Mouse (Mus musculus) liver, embryonic 14.5 days (tissue): ENCODE data around the gene Usp12. TPM values are rescaled to one million over a fixed set of nuclear protein-coding genes. Genes with fewer than 3 reads are reported as not detected.

ENCODE experiments used
- ATAC-seq: fragments of 200-750 bp; cut with Nextera tagmentation; 2 replicates; pipeline ENCODE4 v1.8.0; 2017; ENCODE audit warnings: moderate number of reproducible peaks, mild to moderate bottlenecking, moderate library complexity; ENCODE audit not compliant: insufficient read depth
- DNase-seq, 3 experiments: peaks; one replicate each; pipeline ENCODE4 v3.0.0-alpha.2; 2012 to 2013; ENCODE audit warnings: low read depth in 3 of 3, low spot score in 3 of 3
- H3K27ac ChIP-seq: fragments of 300-500 bp; sonication (generic); 2 replicates; pipeline ENCODE4 v1.5.1; 2014; ENCODE audit warnings: moderate library complexity, mild to moderate bottlenecking, control low read depth, inconsistent platforms
- H3K27me3 ChIP-seq: fragments of 300-500 bp; sonication (generic); 2 replicates; pipeline ENCODE4 v1.6.1; 2014; ENCODE audit warnings: mild to moderate bottlenecking, low read length, moderate library complexity; ENCODE audit not compliant: control insufficient read depth, insufficient read depth
- H3K36me3 ChIP-seq: fragments of 300-500 bp; sonication (generic); replicated peaks from 2 replicates; pipeline ENCODE4 v1.6.1; 2014; ENCODE audit warnings: low read depth; ENCODE audit not compliant: control insufficient read depth, insufficient read depth
- H3K4me1 ChIP-seq, 2 experiments: fragments of 200-500 bp in 1 of 2; fragments of 300-500 bp in 1 of 2; sonication (generic) in 1 of 2; replicated peaks; 2 replicates each; pipeline ENCODE4 v1.6.1; 2012 to 2014; ENCODE audit warnings: antibody characterized with exemption in 1 of 2, inconsistent platforms in 1 of 2, low read length in 1 of 2; ENCODE audit not compliant: control insufficient read depth in 2 of 2, insufficient read depth in 2 of 2
- H3K4me2 ChIP-seq: fragments of 300-500 bp; sonication (generic); 2 replicates; pipeline ENCODE4 v1.6.1; 2014; ENCODE audit warnings: low read depth, mild to moderate bottlenecking, control low read depth, moderate library complexity
- H3K4me3 ChIP-seq, 2 experiments: fragments of 200-500 bp in 1 of 2; fragments of 300-500 bp in 1 of 2; sonication (generic) in 1 of 2; 2 replicates each; pipeline ENCODE4 v1.5.1; 2012 to 2014; ENCODE audit warnings: low read depth in 2 of 2, low read length in 2 of 2, mild to moderate bottlenecking in 2 of 2, control low read depth in 1 of 2, inconsistent platforms in 1 of 2, moderate library complexity in 1 of 2; ENCODE audit not compliant: insufficient read depth in 1 of 2
- H3K9ac ChIP-seq: fragments of 300-500 bp; sonication (generic); replicated peaks from 2 replicates; pipeline ENCODE4 v1.6.1; 2014; ENCODE audit warnings: mild to moderate bottlenecking, control low read depth, moderate library complexity
- H3K9me3 ChIP-seq: fragments of 300-500 bp; sonication (generic); 2 replicates; pipeline ENCODE4 v1.6.1; 2016; ENCODE audit warnings: low read length, mixed read lengths; ENCODE audit not compliant: control insufficient read depth
- CTCF ChIP-seq: IDR thresholded peaks from 2 replicates; pipeline ENCODE4 v1.5.1; 2016; ENCODE audit warnings: antibody characterized with exemption, low read depth, control low read depth
- EP300 ChIP-seq: IDR thresholded peaks from 2 replicates; pipeline ENCODE4 v1.6.1; 2016; ENCODE audit warnings: antibody characterized with exemption, low read depth
- WGBS: fragments of 180-500 bp; shearing (Covaris S2); extraction: QIAGEN DNeasy Blood & Tissue Kit; methylation state at CpG from one replicate; pipeline ENCODE4 v1.1.7; 2014; ENCODE audit not compliant: insufficient replicate concordance; 5-methylcytosine and 5-hydroxymethylcytosine counted together
- polyA plus RNA-seq, 2 experiments: library from polyadenylated mRNA; depleted of rRNA in 1 of 2; stranded (reverse) in 1 of 2; unstranded in 1 of 2; fragments of >200 nt; fragmentation: Nextera tagmentation in 1 of 2; extraction: Ambion mirVana in 1 of 2; gene quantifications; 2 replicates each; pipeline versions ENCODE4 v1.2.1 to v1.2.3; 2012 to 2014

The Usp12 gene
- 4.7 and 7.0 TPM in 2 replicates for polyA plus RNA-seq (2012; rRNA removed)
- polyA plus RNA-seq (2014; fragmentation: Nextera tagmentation; extraction: Ambion mirVana), result 4.9 and 5.6 TPM in 2 replicates

DNA sequence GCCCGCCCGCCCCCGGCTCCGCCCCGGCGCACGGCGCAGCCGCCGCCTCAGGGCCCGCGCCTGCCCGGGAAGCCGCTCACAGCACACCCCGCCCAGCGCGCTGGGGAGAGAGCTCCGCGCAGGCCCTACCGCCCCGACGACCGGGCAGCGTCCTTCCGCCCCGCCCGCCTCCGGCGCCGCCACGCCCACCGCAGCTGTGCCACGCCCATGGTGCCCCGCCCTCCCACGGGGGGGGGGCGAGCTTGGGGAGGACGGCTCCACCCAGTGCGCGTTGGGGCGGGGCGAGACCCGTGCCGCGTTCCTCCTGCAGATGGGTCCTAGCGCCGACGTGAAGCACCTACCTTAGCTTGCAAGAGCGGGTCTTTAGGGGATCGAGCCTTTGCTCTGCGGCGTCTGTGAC is at the start of gene Usp12:
TSS of gene Usp12 (minus strand) at position 154 of the 400 bp plus-strand sequence.
- Histone ChIP-seq H3K4me3 (peak within 1 kb of the TSS; percentile 73 to 81), H3K27me3 (no peaks in the 10 kb centered on the region), H3K4me1 (peaks cover 24 to 38% of the 10 kb centered on the region in 2 experiments), H3K36me3 (no peaks in the 10 kb centered on the region), H3K9me3 (no peaks in the 10 kb centered on the region), H3K27ac (peak within 1 kb of the TSS; percentile 69), H3K4me2 (peak within 1 kb of the TSS; percentile 72), H3K9ac (peak within 1 kb of the TSS; percentile 85)
- TF ChIP-seq EP300, result no peak
- no peak for TF ChIP-seq CTCF
- ATAC-seq (peak; percentile 99), DNase-seq (peak; percentile 82 to 89 (median 87))
- WGBS, result 0% methylated on average over 50 of the region's 51 CpGs

GRCm38 (mm10) chr5:146844301-146844941 is 49.6 kb upstream of the Usp12 start:
- no peak overlapping the region for H3K27ac ChIP-seq
- H3K9ac ChIP-seq, result no peak overlapping the region
- no peaks in the 10 kb centered on the region; a peak in 2 of 4 replicates for H3K4me1 ChIP-seq
- peak; percentile 18; the same call in 1 of the 2 replicates for ATAC-seq
- H3K4me3 ChIP-seq, result peak overlapping the region; percentile 45 to 50; a peak in 3 of 4 replicates
- WGBS, result 18% methylated on average over 6 of the region's 6 CpGs
- H3K27me3 ChIP-seq, result peaks cover 33% of the 10 kb centered on the region
- no peaks in the 10 kb centered on the region for H3K9me3 ChIP-seq
- TF ChIP-seq EP300 (no peak), CTCF (peak; percentile 51)
- peak overlapping the region; percentile 77 for H3K4me2 ChIP-seq
- no peak for DNase-seq
- no peaks in the 10 kb centered on the region for H3K36me3 ChIP-seq

DNA sequence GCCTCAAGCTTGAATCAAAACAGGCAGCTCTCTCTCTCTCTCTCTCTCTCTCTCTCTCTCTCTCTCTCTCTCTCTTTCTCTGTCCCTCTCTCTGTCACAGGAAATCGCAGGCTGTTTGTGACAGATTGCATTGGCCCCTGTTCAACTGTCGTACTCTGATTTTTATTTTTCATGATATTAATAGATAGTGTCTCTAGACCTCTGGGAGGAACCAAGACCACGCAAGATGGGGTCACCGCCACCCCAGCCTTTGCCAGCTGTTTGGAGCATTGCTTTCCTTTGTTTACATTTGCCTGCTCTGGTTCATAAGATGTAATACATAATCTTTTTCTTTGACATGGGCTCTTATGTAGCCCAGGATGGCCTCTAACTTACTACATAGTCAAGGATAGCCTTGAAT is 47.2 kb upstream of the Usp12 start:
- H3K36me3 ChIP-seq, result peaks cover 16% of the 10 kb centered on the region
- no peak for DNase-seq
- H3K4me1 ChIP-seq, result no peaks in the 10 kb centered on the region; a peak in 2 of 4 replicates
- H3K4me2 ChIP-seq, result no peak overlapping the region
- ATAC-seq, result no peak
- no peak overlapping the region for H3K4me3 ChIP-seq
- H3K9ac ChIP-seq, result no peak overlapping the region
- H3K27me3 ChIP-seq, result peaks cover 30% of the 10 kb centered on the region
- H3K27ac ChIP-seq, result no peak overlapping the region
- TF ChIP-seq CTCF, result no peak
- no peak for TF ChIP-seq EP300
- 70% methylated on average over 4 of the region's 4 CpGs for WGBS
- H3K9me3 ChIP-seq, result no peaks in the 10 kb centered on the region

- no peak overlapping the region for H3K4me2 ChIP-seq
- ATAC-seq (no peak), DNase-seq (no peak)
- H3K4me1 ChIP-seq, result no peaks in the 10 kb centered on the region; a peak in 2 of 4 replicates
- H3K27ac ChIP-seq, result no peak overlapping the region
- H3K27me3 ChIP-seq, result peaks cover 23% of the 10 kb centered on the region
- no peak for TF ChIP-seq CTCF
- TF ChIP-seq EP300, result no peak
- H3K4me3 ChIP-seq, result no peak overlapping the region
- H3K9me3 ChIP-seq, result no peaks in the 10 kb centered on the region
- H3K9ac ChIP-seq, result no peak overlapping the region
- H3K36me3 ChIP-seq, result peaks cover 23% of the 10 kb centered on the region
- WGBS, result 69% methylated on average over 5 of the region's 5 CpGs
These were observed 46.5 kb upstream of the Usp12 start for GRCm38 (mm10) chr5:146841301-146841700.

GRCm38 (mm10) chr5:146840422-146840821 is 45.6 kb upstream of the Usp12 start:
- 51% methylated on average over 4 of the region's 4 CpGs for WGBS
- Histone ChIP-seq H3K9me3 (no peaks in the 10 kb centered on the region), H3K4me3 (no peak overlapping the region), H3K4me2 (no peak overlapping the region), H3K9ac (no peak overlapping the region), H3K36me3 (peaks cover 31% of the 10 kb centered on the region), H3K27ac (no peak overlapping the region), H3K4me1 (no peaks in the 10 kb centered on the region; a peak in 2 of 4 replicates), H3K27me3 (peaks cover 14% of the 10 kb centered on the region)
- TF ChIP-seq EP300, result no peak
- TF ChIP-seq CTCF, result no peak
- no peak for DNase-seq
- ATAC-seq, result no peak
